Mouse (Mus musculus): ENCODE data around the gene Slc32a1.

DNA sequence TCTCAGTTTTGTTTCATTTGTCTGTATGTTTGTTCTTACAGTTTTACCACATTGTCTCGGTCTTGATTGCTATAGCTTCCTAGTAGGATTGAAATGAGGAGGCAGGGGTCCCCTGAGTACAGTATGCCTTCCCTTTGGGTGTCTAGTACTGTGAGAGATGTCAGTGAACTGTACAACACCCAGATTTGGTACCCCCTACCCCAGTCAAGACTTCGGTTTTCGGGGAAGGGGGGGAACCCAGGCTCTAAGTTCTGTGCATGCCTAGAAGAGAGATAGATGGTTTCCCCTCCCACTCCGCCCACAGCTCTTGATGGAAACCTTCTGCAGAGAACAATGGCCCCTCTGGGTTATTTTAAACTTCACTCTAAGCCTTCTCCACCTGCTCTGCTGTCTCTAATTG lies 54.5 kb downstream of the Slc32a1 start, which contains the start of gene Ppp1r16b:
- TF ChIP-seq POLR2A (IDR thresholded peaks at IDR 0.05; ENCODE audit: borderline replicate concordance, low read depth, low read length) (no peak), CTCF (IDR thresholded peaks at IDR 0.05; ENCODE audit: low read depth, low read length) (no peak)
